Mouse (Mus musculus): ENCODE data around the gene Scn9a. TPM values are rescaled to one million over a fixed set of nuclear protein-coding genes. Genes with fewer than 3 reads are reported as not detected.

The Scn9a gene
- polyA plus RNA-seq, 1 experiment from 2014 or later: 14.4 TPM

GRCm38 (mm10) chr2:66478395-66478794 is 156.4 kb downstream of the Scn9a start:
- H3K27ac ChIP-seq (ENCODE audit: low read depth, low read length): no peak overlapping the region
- no peaks in the 10 kb centered on the region for H3K4me1 ChIP-seq (ENCODE audit: control insufficient read depth, insufficient read depth, low read depth, low read length)
- H3K27me3 ChIP-seq (replicated peaks; ENCODE audit: control insufficient read depth, insufficient read depth, low read length): no peaks in the 10 kb centered on the region
- no peak for ATAC-seq
- H3K36me3 ChIP-seq (ENCODE audit: control insufficient read depth, insufficient read depth, low read length): peaks cover 4% of the 10 kb centered on the region; the same call in 1 of the 2 replicates
- no peak overlapping the region for H3K4me3 ChIP-seq (ENCODE audit: low read length)
- H3K9me3 ChIP-seq (ENCODE audit: control insufficient read depth, low read length): no peaks in the 10 kb centered on the region
- no peak overlapping the region for H3K9ac ChIP-seq (ENCODE audit: low read depth, low read length)
- no peak overlapping the region for H3K4me2 ChIP-seq (ENCODE audit: low read length)
- 62% methylated on average over 2 of the region's 2 CpGs for WGBS

DNA sequence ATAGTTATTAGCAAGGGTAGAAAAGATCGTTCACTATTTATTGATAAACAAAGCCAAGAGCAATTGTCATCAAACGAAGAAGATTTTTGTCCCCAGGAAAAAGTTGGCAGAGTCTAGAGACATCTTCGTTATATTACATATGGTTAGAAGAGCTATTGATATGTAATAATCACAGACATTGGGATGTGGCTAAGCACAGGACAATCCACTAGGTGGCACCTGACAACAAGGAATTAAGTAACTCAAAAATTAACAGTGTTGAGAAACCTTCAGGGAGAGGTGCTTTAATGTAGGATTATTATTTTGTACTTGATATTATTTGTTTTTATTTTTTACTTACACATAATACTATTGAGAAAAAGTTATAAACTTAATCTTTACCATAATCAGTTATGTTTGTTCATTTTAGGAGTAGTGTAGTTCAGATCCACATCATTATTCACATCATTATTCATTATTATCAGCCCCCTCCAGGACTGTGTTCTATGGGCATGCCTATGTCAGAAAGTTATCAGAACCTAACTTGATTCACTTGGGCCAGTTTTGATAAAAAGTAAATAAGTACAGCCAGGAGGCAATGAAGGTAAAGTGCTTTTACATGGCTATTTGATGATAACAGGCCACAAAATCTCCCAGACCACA is 161.5 kb downstream of the Scn9a start:
- H3K9ac ChIP-seq (ENCODE audit: low read depth, low read length): no peak overlapping the region
- H3K4me3 ChIP-seq (ENCODE audit: low read length): no peak overlapping the region
- no peak overlapping the region for H3K27ac ChIP-seq (ENCODE audit: low read depth, low read length)
- 58% methylated on average over 3 of the region's 3 CpGs for WGBS
- no peaks in the 10 kb centered on the region for H3K4me1 ChIP-seq (ENCODE audit: control insufficient read depth, insufficient read depth, low read depth, low read length)
- no peak overlapping the region for H3K4me2 ChIP-seq (ENCODE audit: low read length)
- no peaks in the 10 kb centered on the region for H3K36me3 ChIP-seq (ENCODE audit: control insufficient read depth, insufficient read depth, low read length)
- no peaks in the 10 kb centered on the region for H3K27me3 ChIP-seq (replicated peaks; ENCODE audit: control insufficient read depth, insufficient read depth, low read length)
- H3K9me3 ChIP-seq (ENCODE audit: control insufficient read depth, low read length): no peaks in the 10 kb centered on the region
- no peak for ATAC-seq

DNA sequence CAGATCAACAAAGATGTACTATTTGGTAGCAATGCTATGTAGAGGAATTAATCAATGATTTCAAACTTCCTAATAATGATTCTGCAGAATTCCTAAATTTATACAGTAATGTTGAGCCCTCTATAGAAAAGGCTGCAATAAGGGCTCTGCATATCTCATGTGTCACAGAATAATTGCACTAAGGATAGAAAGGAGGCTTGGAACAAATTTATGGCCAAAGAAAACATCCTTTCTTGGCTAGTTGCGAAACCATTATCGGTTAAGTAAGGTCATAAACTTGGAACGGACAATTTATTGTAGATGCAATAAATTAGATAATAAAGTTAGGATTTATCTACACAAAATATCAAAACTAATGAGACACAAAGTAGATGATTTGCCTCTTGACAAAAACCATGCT is 169.3 kb downstream of the Scn9a start:
- Histone ChIP-seq H3K36me3 (ENCODE audit: control insufficient read depth, insufficient read depth, low read length) (no peaks in the 10 kb centered on the region), H3K9me3 (ENCODE audit: control insufficient read depth, low read length) (peaks cover 2% of the 10 kb centered on the region; the same call in 1 of the 2 replicates), H3K4me1 (ENCODE audit: control insufficient read depth, insufficient read depth, low read depth, low read length) (no peaks in the 10 kb centered on the region), H3K4me3 (ENCODE audit: low read length) (no peak overlapping the region), H3K9ac (ENCODE audit: low read depth, low read length) (no peak overlapping the region), H3K4me2 (ENCODE audit: low read length) (no peak overlapping the region), H3K27me3 (replicated peaks; ENCODE audit: control insufficient read depth, insufficient read depth, low read length) (no peaks in the 10 kb centered on the region), H3K27ac (ENCODE audit: low read depth, low read length) (no peak overlapping the region)
- ATAC-seq: no peak
- WGBS: 92% methylated on average over 3 of the region's 3 CpGs

- Histone ChIP-seq H3K9ac (ENCODE audit: low read depth, low read length) (no peak overlapping the region), H3K9me3 (ENCODE audit: control insufficient read depth, low read length) (peaks cover 2% of the 10 kb centered on the region; the same call in 1 of the 2 replicates), H3K4me2 (ENCODE audit: low read length) (no peak overlapping the region), H3K36me3 (ENCODE audit: control insufficient read depth, insufficient read depth, low read length) (no peaks in the 10 kb centered on the region), H3K4me3 (ENCODE audit: low read length) (no peak overlapping the region), H3K4me1 (ENCODE audit: control insufficient read depth, insufficient read depth, low read depth, low read length) (no peaks in the 10 kb centered on the region), H3K27me3 (replicated peaks; ENCODE audit: control insufficient read depth, insufficient read depth, low read length) (no peaks in the 10 kb centered on the region), H3K27ac (ENCODE audit: low read depth, low read length) (no peak overlapping the region)
- WGBS: 90% methylated on average over 2 of the region's 2 CpGs
- ATAC-seq: no peak
These were observed 169.8 kb downstream of the Scn9a start for GRCm38 (mm10) chr2:66464874-66465458.

DNA sequence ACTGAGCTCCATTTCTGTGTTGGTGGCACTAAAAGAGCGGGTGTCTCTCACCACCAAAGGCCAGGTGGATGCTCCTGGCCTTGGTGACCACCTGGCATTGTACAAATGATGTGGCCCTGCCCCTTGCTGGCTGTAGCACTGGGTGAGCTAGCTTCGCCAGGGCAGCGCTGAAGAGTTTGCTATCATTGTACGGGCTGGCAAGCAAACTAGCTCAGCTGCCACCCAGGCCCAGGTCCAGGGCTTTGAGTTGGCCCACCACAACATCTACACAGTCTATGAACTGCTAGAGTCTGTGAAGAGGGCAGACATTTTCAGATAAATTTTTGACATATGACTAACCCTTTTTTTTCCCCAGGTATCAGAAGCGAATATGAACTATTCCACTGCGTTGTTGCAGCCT is 170.8 kb downstream of the Scn9a start:
- no peak for ATAC-seq
- Histone ChIP-seq H3K4me2 (ENCODE audit: low read length) (no peak overlapping the region), H3K9ac (ENCODE audit: low read depth, low read length) (no peak overlapping the region), H3K36me3 (ENCODE audit: control insufficient read depth, insufficient read depth, low read length) (no peaks in the 10 kb centered on the region), H3K4me3 (ENCODE audit: low read length) (no peak overlapping the region), H3K27ac (ENCODE audit: low read depth, low read length) (no peak overlapping the region), H3K9me3 (ENCODE audit: control insufficient read depth, low read length) (peaks cover 2% of the 10 kb centered on the region; the same call in 1 of the 2 replicates), H3K27me3 (replicated peaks; ENCODE audit: control insufficient read depth, insufficient read depth, low read length) (no peaks in the 10 kb centered on the region), H3K4me1 (ENCODE audit: control insufficient read depth, insufficient read depth, low read depth, low read length) (no peaks in the 10 kb centered on the region)
- WGBS: 90% methylated on average over 6 of the region's 6 CpGs

DNA sequence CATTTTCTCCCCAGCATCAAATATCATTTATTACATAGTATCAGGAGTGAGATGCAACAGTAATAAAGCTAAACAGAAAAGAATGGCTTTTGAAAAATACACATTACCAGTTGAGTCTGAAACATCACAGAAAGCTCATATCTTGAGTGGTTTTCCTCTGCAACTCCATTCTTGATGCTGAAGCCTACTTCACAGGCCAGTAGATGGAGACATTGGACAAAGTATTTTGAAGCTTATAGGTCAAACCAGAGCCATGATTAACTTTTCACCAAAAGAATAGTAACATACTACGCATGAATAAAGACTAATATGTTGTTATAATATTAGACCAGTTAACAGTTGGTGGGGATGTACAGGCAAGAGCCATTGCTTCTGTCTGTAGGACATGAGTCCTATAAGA is 172.3 kb downstream of the Scn9a start:
- Histone ChIP-seq H3K36me3 (ENCODE audit: control insufficient read depth, insufficient read depth, low read length) (no peaks in the 10 kb centered on the region), H3K27me3 (replicated peaks; ENCODE audit: control insufficient read depth, insufficient read depth, low read length) (no peaks in the 10 kb centered on the region), H3K4me3 (ENCODE audit: low read length) (no peak overlapping the region), H3K27ac (ENCODE audit: low read depth, low read length) (no peak overlapping the region), H3K4me2 (ENCODE audit: low read length) (no peak overlapping the region), H3K4me1 (ENCODE audit: control insufficient read depth, insufficient read depth, low read depth, low read length) (no peaks in the 10 kb centered on the region), H3K9ac (ENCODE audit: low read depth, low read length) (no peak overlapping the region), H3K9me3 (ENCODE audit: control insufficient read depth, low read length) (peaks cover 2% of the 10 kb centered on the region; the same call in 1 of the 2 replicates)
- WGBS: 84% methylated on average over 1 of the region's 1 CpGs
- no peak for ATAC-seq

- Histone ChIP-seq H3K9ac (ENCODE audit: low read depth, low read length) (peak within 1 kb of the TSS; percentile 62), H3K4me1 (ENCODE audit: control insufficient read depth, insufficient read depth, low read depth, low read length) (peaks cover 7% of the 10 kb centered on the region), H3K4me2 (ENCODE audit: low read length) (peak within 1 kb of the TSS; percentile 86), H3K27ac (ENCODE audit: low read depth, low read length) (peak within 1 kb of the TSS; percentile 48), H3K4me3 (ENCODE audit: low read length) (peak within 1 kb of the TSS; percentile 47), H3K27me3 (replicated peaks; ENCODE audit: control insufficient read depth, insufficient read depth, low read length) (no peaks in the 10 kb centered on the region), H3K9me3 (ENCODE audit: control insufficient read depth, low read length) (no peaks in the 10 kb centered on the region), H3K36me3 (ENCODE audit: control insufficient read depth, insufficient read depth, low read length) (no peaks in the 10 kb centered on the region)
- 13% methylated on average over 7 of the region's 7 CpGs for WGBS
- ATAC-seq: peak; percentile 64
These were observed 194.1 kb downstream of the Scn9a start, which contains the start of gene Scn1a for GRCm38 (mm10) chr2:66440711-66441110. Gene Scn1a, minus strand, starts transcription at chr2:66440840.

- Histone ChIP-seq H3K4me3 (ENCODE audit: low read length) (peak overlapping the region; percentile 47), H3K9me3 (ENCODE audit: control insufficient read depth, low read length) (no peaks in the 10 kb centered on the region), H3K4me2 (ENCODE audit: low read length) (peak overlapping the region; percentile 86), H3K36me3 (ENCODE audit: control insufficient read depth, insufficient read depth, low read length) (no peaks in the 10 kb centered on the region), H3K9ac (ENCODE audit: low read depth, low read length) (peak overlapping the region; percentile 62), H3K27ac (ENCODE audit: low read depth, low read length) (peak overlapping the region; percentile 48; the same call in 1 of the 2 replicates), H3K27me3 (replicated peaks; ENCODE audit: control insufficient read depth, insufficient read depth, low read length) (no peaks in the 10 kb centered on the region), H3K4me1 (ENCODE audit: control insufficient read depth, insufficient read depth, low read depth, low read length) (peaks cover 7% of the 10 kb centered on the region)
- whole genome bisulfite sequencing: 4% methylated on average over 21 of the region's 21 CpGs
- peak; percentile 71 for ATAC-seq
These were observed 194.8 kb downstream of the Scn9a start for GRCm38 (mm10) chr2:66439764-66440471.

- H3K9me3 ChIP-seq (ENCODE audit: control insufficient read depth, low read length): no peaks in the 10 kb centered on the region
- H3K4me2 ChIP-seq (ENCODE audit: low read length): no peak overlapping the region
- no peaks in the 10 kb centered on the region for H3K27me3 ChIP-seq (replicated peaks; ENCODE audit: control insufficient read depth, insufficient read depth, low read length)
- no peak overlapping the region for H3K9ac ChIP-seq (ENCODE audit: low read depth, low read length)
- H3K4me1 ChIP-seq (ENCODE audit: control insufficient read depth, insufficient read depth, low read depth, low read length): peaks cover 7% of the 10 kb centered on the region
- no peak for ATAC-seq
- no peak overlapping the region for H3K27ac ChIP-seq (ENCODE audit: low read depth, low read length)
- no peaks in the 10 kb centered on the region for H3K36me3 ChIP-seq (ENCODE audit: control insufficient read depth, insufficient read depth, low read length)
- WGBS: 63% methylated on average over 3 of the region's 3 CpGs
- H3K4me3 ChIP-seq (ENCODE audit: low read length): no peak overlapping the region
These were observed 198.5 kb downstream of the Scn9a start for GRCm38 (mm10) chr2:66436286-66436685.
